Mouse (Mus musculus) liver, embryonic 15.5 days (tissue): ENCODE measurements around the gene Fam19a5. TPM values are rescaled to one million over a fixed set of nuclear protein-coding genes. Genes with fewer than 3 reads are reported as not detected.

Experiments
- ATAC-seq: fragments of 200-750 bp; cut with Nextera tagmentation; 2 replicates; pipeline ENCODE4 v1.8.0; 2017; ENCODE audit warnings: moderate number of reproducible peaks, mild to moderate bottlenecking, moderate library complexity; ENCODE audit not compliant: insufficient read depth
- H3K27ac ChIP-seq: fragments of 300-500 bp; sonication (generic); replicated peaks from 2 replicates; pipeline ENCODE4 v1.5.1; 2015; ENCODE audit warnings: mild to moderate bottlenecking, inconsistent platforms
- H3K27me3 ChIP-seq: fragments of 300-500 bp; sonication (generic); 2 replicates; pipeline ENCODE4 v1.6.1; 2015; ENCODE audit warnings: mild to moderate bottlenecking, inconsistent platforms
- H3K36me3 ChIP-seq: fragments of 300-500 bp; sonication (generic); replicated peaks from 2 replicates; pipeline ENCODE4 v1.6.1; 2015; ENCODE audit warnings: moderate library complexity, mild to moderate bottlenecking, inconsistent platforms
- H3K4me1 ChIP-seq: fragments of 300-500 bp; sonication (generic); replicated peaks from 2 replicates; pipeline ENCODE4 v1.6.1; 2015; ENCODE audit warnings: inconsistent platforms
- H3K4me2 ChIP-seq: fragments of 300-500 bp; sonication (generic); 2 replicates; pipeline ENCODE4 v1.6.1; 2015; ENCODE audit warnings: moderate library complexity, mild to moderate bottlenecking, inconsistent platforms
- H3K4me3 ChIP-seq: fragments of 300-500 bp; sonication (generic); replicated peaks from 2 replicates; pipeline ENCODE4 v1.5.1; 2015; ENCODE audit warnings: mild to moderate bottlenecking, inconsistent platforms
- H3K9ac ChIP-seq: fragments of 300-500 bp; sonication (generic); 2 replicates; pipeline ENCODE4 v1.6.1; 2015; ENCODE audit warnings: moderate library complexity, mild to moderate bottlenecking, inconsistent platforms
- H3K9me3 ChIP-seq: fragments of 300-500 bp; sonication (generic); replicated peaks from 2 replicates; pipeline ENCODE4 v1.6.1; 2016; ENCODE audit warnings: inconsistent platforms
- WGBS: fragments of 180-500 bp; shearing (Covaris S2); methylation state at CpG from one replicate; pipeline ENCODE4 v1.1.7; 2015; ENCODE audit warnings: mixed read lengths; ENCODE audit not compliant: insufficient replicate concordance; 5-methylcytosine and 5-hydroxymethylcytosine counted together
- polyA plus RNA-seq: library from polyadenylated mRNA; unstranded; fragments of >200 nt; fragmentation: Nextera tagmentation; extraction: Ambion mirVana; gene quantifications from 2 replicates; pipeline ENCODE4 v1.2.1, GENCODE M21; 2015

Fam19a5 gene
- polyA plus RNA-seq, 1 experiment from 2014 or later, result not detected

- no peaks in the 10 kb centered on the region for H3K36me3 ChIP-seq
- H3K4me3 ChIP-seq, result no peak overlapping the region
- H3K27me3 ChIP-seq, result peaks cover 35% of the 10 kb centered on the region
- no peaks in the 10 kb centered on the region for H3K9me3 ChIP-seq
- no peak overlapping the region for H3K27ac ChIP-seq
- WGBS, result 66% methylated on average over 4 of the region's 4 CpGs
- no peak overlapping the region for H3K9ac ChIP-seq
- no peak overlapping the region for H3K4me2 ChIP-seq
- H3K4me1 ChIP-seq, result no peaks in the 10 kb centered on the region
- no peak for ATAC-seq
Observed at GRCm38 (mm10) chr15:87549724-87550123, 5.6 kb downstream of the Fam19a5 start.

- Histone ChIP-seq H3K9ac (no peak overlapping the region), H3K27me3 (peaks cover 24% of the 10 kb centered on the region), H3K4me2 (no peak overlapping the region), H3K36me3 (no peaks in the 10 kb centered on the region), H3K4me3 (no peak overlapping the region), H3K27ac (no peak overlapping the region), H3K9me3 (no peaks in the 10 kb centered on the region), H3K4me1 (no peaks in the 10 kb centered on the region)
- no peak for ATAC-seq
- WGBS, result 34% methylated on average over 5 of the region's 5 CpGs
Observed at GRCm38 (mm10) chr15:87550756-87551155, 6.7 kb downstream of the Fam19a5 start.

- H3K27me3 ChIP-seq, result peaks cover 18% of the 10 kb centered on the region
Observed at GRCm38 (mm10) chr15:87551556-87551955, 7.5 kb downstream of the Fam19a5 start.

GRCm38 (mm10) chr15:87555811-87556210 lies 11.7 kb downstream of the Fam19a5 start:
- H3K4me3 ChIP-seq, result no peak overlapping the region
- H3K36me3 ChIP-seq, result no peaks in the 10 kb centered on the region
- H3K27ac ChIP-seq, result no peak overlapping the region
- WGBS, result 57% methylated on average over 9 of the region's 9 CpGs
- ATAC-seq, result no peak
- H3K4me1 ChIP-seq, result no peaks in the 10 kb centered on the region
- no peak overlapping the region for H3K9ac ChIP-seq
- H3K9me3 ChIP-seq, result no peaks in the 10 kb centered on the region
- H3K4me2 ChIP-seq, result no peak overlapping the region
- no peaks in the 10 kb centered on the region; the same call in 1 of the 2 replicates for H3K27me3 ChIP-seq

More at GRCm38 (mm10) chr15:87551556-87551955, 7.5 kb downstream of the Fam19a5 start:
- H3K36me3 ChIP-seq, result no peaks in the 10 kb centered on the region
- WGBS, result 33% methylated on average over 8 of the region's 8 CpGs
- H3K27ac ChIP-seq, result no peak overlapping the region
- no peaks in the 10 kb centered on the region for H3K9me3 ChIP-seq
- no peak for ATAC-seq
- no peak overlapping the region for H3K9ac ChIP-seq
- H3K4me2 ChIP-seq, result no peak overlapping the region
- no peaks in the 10 kb centered on the region for H3K4me1 ChIP-seq
- no peak overlapping the region for H3K4me3 ChIP-seq

- no peaks in the 10 kb centered on the region for H3K27me3 ChIP-seq
- no peak overlapping the region for H3K27ac ChIP-seq
- H3K4me3 ChIP-seq, result no peak overlapping the region
- 73% methylated on average over 5 of the region's 5 CpGs for WGBS
- H3K9ac ChIP-seq, result no peak overlapping the region
- no peaks in the 10 kb centered on the region for H3K4me1 ChIP-seq
- no peak for ATAC-seq
- H3K9me3 ChIP-seq, result no peaks in the 10 kb centered on the region
- H3K4me2 ChIP-seq, result no peak overlapping the region
- H3K36me3 ChIP-seq, result no peaks in the 10 kb centered on the region
Observed at GRCm38 (mm10) chr15:87564331-87564730, 20.2 kb downstream of the Fam19a5 start.

GRCm38 (mm10) chr15:87566040-87566929 lies 22.2 kb downstream of the Fam19a5 start:
- Histone ChIP-seq H3K27me3 (no peaks in the 10 kb centered on the region), H3K36me3 (no peaks in the 10 kb centered on the region), H3K9me3 (no peaks in the 10 kb centered on the region), H3K27ac (no peak overlapping the region), H3K4me2 (no peak overlapping the region), H3K9ac (no peak overlapping the region), H3K4me3 (no peak overlapping the region), H3K4me1 (no peaks in the 10 kb centered on the region)
- ATAC-seq, result no peak
- 66% methylated on average over 11 of the region's 11 CpGs for WGBS

- no peak overlapping the region for H3K9ac ChIP-seq
- 0 out of 2 replicates have a peak, but pooled peaks cover under 1% of the 10 kb centered on the region for H3K9me3 ChIP-seq
- 74% methylated on average over 11 of the region's 11 CpGs for WGBS
- H3K36me3 ChIP-seq, result no peaks in the 10 kb centered on the region
- H3K4me2 ChIP-seq, result no peak overlapping the region
- no peaks in the 10 kb centered on the region for H3K27me3 ChIP-seq
- H3K4me1 ChIP-seq, result no peaks in the 10 kb centered on the region
- H3K4me3 ChIP-seq, result no peak overlapping the region
- no peak overlapping the region for H3K27ac ChIP-seq
- no peak for ATAC-seq
Observed at GRCm38 (mm10) chr15:87570182-87570581, 26.1 kb downstream of the Fam19a5 start.

- 64% methylated on average over 5 of the region's 5 CpGs for WGBS
- no peak overlapping the region for H3K27ac ChIP-seq
- no peak overlapping the region for H3K4me3 ChIP-seq
Observed at GRCm38 (mm10) chr15:87579861-87580260, 35.8 kb downstream of the Fam19a5 start.

GRCm38 (mm10) chr15:87583921-87584621 lies 40.0 kb downstream of the Fam19a5 start:
- WGBS, result 75% methylated on average over 26 of the region's 26 CpGs
- no peak for ATAC-seq
- no peak overlapping the region for H3K4me2 ChIP-seq
- no peaks in the 10 kb centered on the region for H3K27me3 ChIP-seq
- H3K4me1 ChIP-seq, result no peaks in the 10 kb centered on the region
- H3K9ac ChIP-seq, result no peak overlapping the region
- H3K27ac ChIP-seq, result no peak overlapping the region
- no peak overlapping the region for H3K4me3 ChIP-seq
- H3K9me3 ChIP-seq, result no peaks in the 10 kb centered on the region
- H3K36me3 ChIP-seq, result no peaks in the 10 kb centered on the region

More at GRCm38 (mm10) chr15:87579861-87580260, 35.8 kb downstream of the Fam19a5 start:
- Histone ChIP-seq H3K9me3 (0 out of 2 replicates have a peak, but pooled peaks cover 5% of the 10 kb centered on the region), H3K36me3 (no peaks in the 10 kb centered on the region), H3K4me1 (no peaks in the 10 kb centered on the region), H3K27me3 (no peaks in the 10 kb centered on the region), H3K4me2 (no peak overlapping the region), H3K9ac (no peak overlapping the region)
- ATAC-seq, result no peak

GRCm38 (mm10) chr15:87590975-87591374 lies 46.9 kb downstream of the Fam19a5 start:
- Histone ChIP-seq H3K27me3 (no peaks in the 10 kb centered on the region), H3K4me3 (no peak overlapping the region), H3K36me3 (no peaks in the 10 kb centered on the region), H3K27ac (no peak overlapping the region), H3K4me1 (no peaks in the 10 kb centered on the region), H3K9me3 (no peaks in the 10 kb centered on the region), H3K9ac (no peak overlapping the region), H3K4me2 (no peak overlapping the region)
- ATAC-seq, result no peak
- WGBS, result 69% methylated on average over 10 of the region's 10 CpGs

GRCm38 (mm10) chr15:87596731-87597130 lies 52.6 kb downstream of the Fam19a5 start:
- H3K4me2 ChIP-seq, result no peak overlapping the region
- H3K27me3 ChIP-seq, result no peaks in the 10 kb centered on the region
- H3K27ac ChIP-seq, result no peak overlapping the region
- H3K9ac ChIP-seq, result no peak overlapping the region
- ATAC-seq, result no peak
- H3K9me3 ChIP-seq, result no peaks in the 10 kb centered on the region
- WGBS, result 60% methylated on average over 8 of the region's 8 CpGs
- no peaks in the 10 kb centered on the region for H3K4me1 ChIP-seq
- H3K36me3 ChIP-seq, result no peaks in the 10 kb centered on the region
- no peak overlapping the region for H3K4me3 ChIP-seq
